Mouse (Mus musculus) stomach, embryonic 16.5 days (tissue): ENCODE measurements at regions not wholly inside any gene's neighbourhood (a gene's known extent, or its start where the extent isn't known, plus 50 kb on each side); places are given as distances from the start of the nearest gene placed in this dataset.
"Not testable (repeated sequence)": the region's sequence is repeated elsewhere in the genome, so short reads cannot be mapped to it uniquely, and the experiment has no call there.

ENCODE experiments used
- ATAC-seq: fragments of 200-750 bp; cut with Nextera tagmentation; 2 replicates; pipeline ENCODE4 v1.8.0; 2017; ENCODE audit warnings: moderate number of reproducible peaks, moderate TSS enrichment; ENCODE audit not compliant: insufficient read depth, low FRiP score
- H3K27ac ChIP-seq: fragments of 300-500 bp; sonication (generic); 2 replicates; pipeline ENCODE4 v1.5.1; 2014; ENCODE audit warnings: low read length
- H3K27me3 ChIP-seq: fragments of 300-500 bp; sonication (generic); 2 replicates; pipeline ENCODE4 v1.6.1; 2014; ENCODE audit warnings: low read length, control low read depth, mixed read lengths; ENCODE audit not compliant: control insufficient read depth, insufficient read depth
- H3K36me3 ChIP-seq: fragments of 300-500 bp; sonication (generic); 2 replicates; pipeline ENCODE4 v1.6.1; 2014; ENCODE audit warnings: low read length; ENCODE audit not compliant: control insufficient read depth, insufficient read depth
- H3K4me1 ChIP-seq: fragments of 300-500 bp; sonication (generic); 2 replicates; pipeline ENCODE4 v1.6.1; 2014; ENCODE audit warnings: low read length, control low read depth, mixed read lengths; ENCODE audit not compliant: control insufficient read depth, insufficient read depth
- H3K4me2 ChIP-seq: fragments of 300-500 bp; sonication (generic); 2 replicates; pipeline ENCODE4 v1.6.1; 2014; ENCODE audit warnings: low read depth, low read length, mixed read lengths
- H3K4me3 ChIP-seq: fragments of 300-500 bp; sonication (generic); replicated peaks from 2 replicates; pipeline ENCODE4 v1.5.1; 2014; ENCODE audit warnings: mild to moderate bottlenecking, low read length
- H3K9ac ChIP-seq: fragments of 300-500 bp; sonication (generic); 2 replicates; pipeline ENCODE4 v1.6.1; 2014; ENCODE audit warnings: low read length
- H3K9me3 ChIP-seq: fragments of 300-500 bp; sonication (generic); replicated peaks from 2 replicates; pipeline ENCODE4 v1.6.1; 2016; ENCODE audit warnings: low read length, control low read depth; ENCODE audit not compliant: control insufficient read depth
- WGBS: fragments of 180-500 bp; shearing (Covaris S2); extraction: QIAGEN DNeasy Blood & Tissue Kit; methylation state at CpG from one replicate; pipeline ENCODE4 v1.1.7; 2014; 5-methylcytosine and 5-hydroxymethylcytosine counted together

- no peak overlapping the region for H3K4me3 ChIP-seq
- H3K4me2 ChIP-seq = no peak overlapping the region
- 77% methylated on average over 4 of the region's 4 CpGs for WGBS
- H3K27me3 ChIP-seq = no peaks in the 10 kb centered on the region
- H3K4me1 ChIP-seq = no peaks in the 10 kb centered on the region
- no peak for ATAC-seq
- no peak overlapping the region for H3K27ac ChIP-seq
- no peak overlapping the region for H3K9ac ChIP-seq
- H3K9me3 ChIP-seq = no peaks in the 10 kb centered on the region
- H3K36me3 ChIP-seq = no peaks in the 10 kb centered on the region
Measured at GRCm38 (mm10) chr3:79002173-79002848, 284.0 kb downstream of the Rapgef2 start.

- Histone ChIP-seq H3K27me3 (no peaks in the 10 kb centered on the region), H3K4me3 (no peak overlapping the region), H3K4me2 (no peak overlapping the region), H3K27ac (no peak overlapping the region), H3K36me3 (no peaks in the 10 kb centered on the region), H3K9ac (no peak overlapping the region), H3K4me1 (no peaks in the 10 kb centered on the region), H3K9me3 (no peaks in the 10 kb centered on the region)
- WGBS = 80% methylated on average over 4 of the region's 4 CpGs
- no peak for ATAC-seq
Measured at GRCm38 (mm10) chr3:79001754-79002153, 284.6 kb downstream of the Rapgef2 start.

- Histone ChIP-seq H3K4me3 (no peak overlapping the region), H3K27ac (no peak overlapping the region), H3K9me3 (no peaks in the 10 kb centered on the region), H3K27me3 (no peaks in the 10 kb centered on the region), H3K36me3 (no peaks in the 10 kb centered on the region), H3K4me2 (no peak overlapping the region), H3K4me1 (no peaks in the 10 kb centered on the region), H3K9ac (no peak overlapping the region)
- WGBS = 55% methylated on average over 2 of the region's 2 CpGs
- ATAC-seq = no peak
Measured at GRCm38 (mm10) chr3:79000293-79000692, 286.0 kb downstream of the Rapgef2 start.

GRCm38 (mm10) chr3:78999803-79000202 is 286.5 kb downstream of the Rapgef2 start:
- no peak overlapping the region for H3K4me3 ChIP-seq
- WGBS = 85% methylated on average over 3 of the region's 3 CpGs
- no peak overlapping the region for H3K9ac ChIP-seq
- no peak for ATAC-seq
- no peak overlapping the region for H3K4me2 ChIP-seq
- no peaks in the 10 kb centered on the region for H3K36me3 ChIP-seq
- H3K27me3 ChIP-seq = no peaks in the 10 kb centered on the region
- H3K27ac ChIP-seq = no peak overlapping the region
- no peaks in the 10 kb centered on the region for H3K4me1 ChIP-seq
- no peaks in the 10 kb centered on the region for H3K9me3 ChIP-seq

GRCm38 (mm10) chr3:78988120-78988519 is 298.2 kb downstream of the Rapgef2 start:
- Histone ChIP-seq H3K9me3 (no peaks in the 10 kb centered on the region), H3K27ac (no peak overlapping the region), H3K27me3 (no peaks in the 10 kb centered on the region), H3K4me3 (no peak overlapping the region), H3K36me3 (no peaks in the 10 kb centered on the region), H3K9ac (no peak overlapping the region), H3K4me1 (no peaks in the 10 kb centered on the region), H3K4me2 (no peak overlapping the region)
- WGBS = 59% methylated on average over 2 of the region's 2 CpGs
- ATAC-seq = no peak

- no peak overlapping the region for H3K4me3 ChIP-seq
- no peaks in the 10 kb centered on the region for H3K27me3 ChIP-seq
- no peak overlapping the region for H3K9ac ChIP-seq
- H3K36me3 ChIP-seq = no peaks in the 10 kb centered on the region
- H3K27ac ChIP-seq = no peak overlapping the region
- 65% methylated on average over 7 of the region's 7 CpGs for WGBS
- H3K4me1 ChIP-seq = no peaks in the 10 kb centered on the region
- no peaks in the 10 kb centered on the region for H3K9me3 ChIP-seq
- ATAC-seq = no peak
- H3K4me2 ChIP-seq = no peak overlapping the region
Measured at GRCm38 (mm10) chr3:78986726-78987125, 299.6 kb downstream of the Rapgef2 start.

GRCm38 (mm10) chr3:78981057-78981456 is 305.3 kb downstream of the Rapgef2 start:
- WGBS = 83% methylated on average over 3 of the region's 3 CpGs
- H3K27ac ChIP-seq = no peak overlapping the region
- no peaks in the 10 kb centered on the region for H3K4me1 ChIP-seq
- no peaks in the 10 kb centered on the region for H3K9me3 ChIP-seq
- 0 out of 2 replicates have a peak, but pooled peaks have one; percentile 33 for ATAC-seq
- no peak overlapping the region for H3K9ac ChIP-seq
- no peak overlapping the region for H3K4me3 ChIP-seq
- no peaks in the 10 kb centered on the region for H3K27me3 ChIP-seq
- no peak overlapping the region for H3K4me2 ChIP-seq
- no peaks in the 10 kb centered on the region for H3K36me3 ChIP-seq

GRCm38 (mm10) chr3:78978781-78979180 is 307.5 kb downstream of the Rapgef2 start:
- ATAC-seq = no peak
- Histone ChIP-seq H3K4me1 (no peaks in the 10 kb centered on the region), H3K4me3 (no peak overlapping the region), H3K36me3 (no peaks in the 10 kb centered on the region), H3K27ac (no peak overlapping the region), H3K9ac (no peak overlapping the region), H3K27me3 (no peaks in the 10 kb centered on the region), H3K4me2 (no peak overlapping the region), H3K9me3 (no peaks in the 10 kb centered on the region)
- 71% methylated on average over 4 of the region's 4 CpGs for WGBS

GRCm38 (mm10) chr3:78966683-78967549 is 319.4 kb downstream of the Rapgef2 start:
- Histone ChIP-seq H3K9ac (peak overlapping the region; percentile 72), H3K4me2 (peak overlapping the region; percentile 75), H3K4me3 (peak overlapping the region; percentile 50)
- H3K27ac ChIP-seq, H3K4me1 ChIP-seq, H3K9me3 ChIP-seq, H3K36me3 ChIP-seq, H3K27me3 ChIP-seq: not testable (repeated sequence)
- ATAC-seq = peak; percentile 82; the same call in 1 of the 2 replicates
- WGBS = 3% methylated on average over 45 of the region's 57 CpGs
